Mouse (Mus musculus) cortical plate, adult 2 months (tissue): ENCODE measurements around the gene Bud13.

Experiments
- CTCF ChIP-seq: fragments of 200-500 bp; IDR thresholded peaks from 2 replicates; pipeline ENCODE4 v1.5.1; 2011; ENCODE audit warnings: mild to moderate bottlenecking, control low read depth, low read length; ENCODE audit not compliant: insufficient read depth; ENCODE audit errors: extremely low read depth
- POLR2A ChIP-seq: fragments of 200-500 bp; IDR thresholded peaks from 2 replicates; pipeline ENCODE4 v1.6.1; 2011; ENCODE audit warnings: mild to moderate bottlenecking, low read length, control low read depth; ENCODE audit not compliant: insufficient read depth; ENCODE audit errors: extremely low read depth

GRCm38 (mm10) chr9:46257546-46257945, 25.3 kb upstream of the Bud13 start:
- no peak for TF ChIP-seq POLR2A
- TF ChIP-seq CTCF = no peak
